Mouse (Mus musculus) hindbrain, embryonic 16.5 days (tissue): ENCODE measurements around the gene Ctsa. TPM values are rescaled to one million over a fixed set of nuclear protein-coding genes. Genes with fewer than 3 reads are reported as not detected.

Experiments
- ATAC-seq: fragments of 200-750 bp; cut with Nextera tagmentation; 2 replicates; pipeline ENCODE4 v1.8.0; 2017; ENCODE audit warnings: moderate TSS enrichment, moderate library complexity
- H3K27ac ChIP-seq: fragments of 300-500 bp; sonication (generic); 2 replicates; pipeline ENCODE4 v1.5.1; 2014; ENCODE audit warnings: low read depth, mild to moderate bottlenecking, control low read depth, low read length, moderate library complexity
- H3K27me3 ChIP-seq: fragments of 300-500 bp; sonication (generic); replicated peaks from 2 replicates; pipeline ENCODE4 v1.6.1; 2014; ENCODE audit warnings: low read length; ENCODE audit not compliant: control insufficient read depth, insufficient read depth
- H3K36me3 ChIP-seq: fragments of 300-500 bp; sonication (generic); 2 replicates; pipeline ENCODE4 v1.6.1; 2014; ENCODE audit warnings: mild to moderate bottlenecking, low read length, moderate library complexity, mixed read lengths; ENCODE audit not compliant: control insufficient read depth, insufficient read depth
- H3K4me1 ChIP-seq: fragments of 300-500 bp; sonication (generic); 2 replicates; pipeline ENCODE4 v1.6.1; 2014; ENCODE audit warnings: low read depth, low read length; ENCODE audit not compliant: control insufficient read depth, insufficient read depth
- H3K4me2 ChIP-seq: fragments of 300-500 bp; sonication (generic); 2 replicates; pipeline ENCODE4 v1.6.1; 2014; ENCODE audit warnings: mild to moderate bottlenecking, low read length, control low read depth, moderate library complexity
- H3K4me3 ChIP-seq: fragments of 300-500 bp; sonication (generic); 2 replicates; pipeline ENCODE4 v1.5.1; 2014; ENCODE audit warnings: mild to moderate bottlenecking, low read length, control low read depth, moderate library complexity
- H3K9ac ChIP-seq: fragments of 300-500 bp; sonication (generic); 2 replicates; pipeline ENCODE4 v1.6.1; 2014; ENCODE audit warnings: low read depth, mild to moderate bottlenecking, control low read depth, low read length, moderate library complexity
- H3K9me3 ChIP-seq: fragments of 300-500 bp; sonication (generic); 2 replicates; pipeline ENCODE4 v1.6.1; 2014; ENCODE audit warnings: mild to moderate bottlenecking, low read length, moderate library complexity; ENCODE audit not compliant: control insufficient read depth
- WGBS: fragments of 180-500 bp; shearing (Covaris S2); extraction: QIAGEN DNeasy Blood & Tissue Kit; methylation state at CpG from one replicate; pipeline ENCODE4 v1.1.7; 2014; 5-methylcytosine and 5-hydroxymethylcytosine counted together
- polyA plus RNA-seq: library from polyadenylated mRNA; unstranded; fragments of >200 nt; fragmentation: Nextera tagmentation; extraction: Ambion mirVana; gene quantifications from 2 replicates; pipeline ENCODE4 v1.2.1, GENCODE M21; 2015

Gene Ctsa
- polyA plus RNA-seq, 1 experiment from 2014 or later, result 108 TPM

DNA sequence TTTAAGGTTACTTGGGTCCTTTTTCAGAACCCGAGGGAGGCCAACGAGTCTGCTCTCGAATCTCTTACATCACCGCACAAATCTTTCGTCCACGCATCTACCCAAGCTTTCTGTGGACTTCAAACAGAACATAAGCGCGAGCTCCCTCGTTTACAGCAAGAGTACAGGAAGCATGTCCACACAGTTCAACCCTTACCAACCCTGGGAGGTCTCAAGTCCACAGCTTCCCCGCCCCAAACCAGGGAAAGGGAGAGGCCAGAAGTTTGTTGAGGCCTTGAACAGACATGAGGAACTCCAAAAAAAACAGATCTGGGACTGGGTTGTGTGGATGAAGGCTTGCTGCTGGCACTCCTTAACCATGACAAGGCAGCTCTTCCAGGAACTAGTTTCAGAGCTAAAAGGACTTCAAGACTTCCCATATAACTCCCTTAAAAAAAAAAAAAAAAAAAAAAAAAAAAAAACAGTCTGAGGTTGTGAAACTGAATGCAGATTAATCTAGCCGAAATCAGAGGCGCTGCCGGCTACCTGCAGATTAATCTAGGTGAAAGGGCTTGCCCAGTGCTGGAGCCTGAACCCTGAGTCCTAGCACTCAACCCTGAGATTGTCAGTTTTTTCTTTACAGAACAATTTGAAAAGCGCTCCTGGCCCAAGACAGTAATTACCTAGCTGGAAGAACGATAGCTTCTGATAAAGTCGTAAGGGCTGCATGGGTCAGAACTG is 29.3 kb upstream of the Ctsa start:
- peak overlapping the region; percentile 68 for H3K4me2 ChIP-seq
- ATAC-seq, result no peak
- H3K9me3 ChIP-seq, result no peaks in the 10 kb centered on the region

DNA sequence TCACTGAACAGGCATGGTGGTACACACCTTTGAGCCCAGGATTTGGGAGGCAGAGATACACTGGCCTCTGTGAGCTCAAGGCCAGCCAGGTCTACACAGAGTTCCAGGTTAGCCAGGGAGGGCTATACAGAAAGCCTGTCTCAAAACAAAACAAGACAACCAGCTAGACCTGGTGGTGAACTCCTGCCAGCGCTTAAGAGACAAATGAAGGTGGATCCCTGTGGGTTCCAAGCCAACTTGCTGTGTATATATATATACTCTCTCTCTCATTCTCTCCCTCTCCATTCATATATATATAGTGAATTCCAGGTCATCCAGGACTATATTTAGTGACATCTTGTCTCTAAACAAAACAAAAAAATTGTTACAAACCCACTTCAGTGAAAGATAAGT is 28.8 kb upstream of the Ctsa start:
- no peaks in the 10 kb centered on the region for H3K36me3 ChIP-seq
- peak overlapping the region; percentile 55 for H3K4me3 ChIP-seq
- peak overlapping the region; percentile 68 for H3K4me2 ChIP-seq
- no peaks in the 10 kb centered on the region for H3K27me3 ChIP-seq
- H3K27ac ChIP-seq, result no peak overlapping the region
- peak overlapping the region; percentile 85 for H3K9ac ChIP-seq
- 67% methylated on average over 1 of the region's 1 CpGs for WGBS
- peaks cover 21% of the 10 kb centered on the region for H3K4me1 ChIP-seq
- no peaks in the 10 kb centered on the region for H3K9me3 ChIP-seq
- no peak for ATAC-seq

More for the DNA sequence above, 29.3 kb upstream of the Ctsa start:
- H3K4me3 ChIP-seq, result no peak overlapping the region; the same call in 1 of the 2 replicates
- WGBS, result 92% methylated on average over 16 of the region's 16 CpGs
- no peaks in the 10 kb centered on the region for H3K27me3 ChIP-seq
- H3K27ac ChIP-seq, result no peak overlapping the region
- H3K36me3 ChIP-seq, result no peaks in the 10 kb centered on the region
- H3K4me1 ChIP-seq, result peaks cover 21% of the 10 kb centered on the region
- no peak overlapping the region; the same call in 1 of the 2 replicates for H3K9ac ChIP-seq

DNA sequence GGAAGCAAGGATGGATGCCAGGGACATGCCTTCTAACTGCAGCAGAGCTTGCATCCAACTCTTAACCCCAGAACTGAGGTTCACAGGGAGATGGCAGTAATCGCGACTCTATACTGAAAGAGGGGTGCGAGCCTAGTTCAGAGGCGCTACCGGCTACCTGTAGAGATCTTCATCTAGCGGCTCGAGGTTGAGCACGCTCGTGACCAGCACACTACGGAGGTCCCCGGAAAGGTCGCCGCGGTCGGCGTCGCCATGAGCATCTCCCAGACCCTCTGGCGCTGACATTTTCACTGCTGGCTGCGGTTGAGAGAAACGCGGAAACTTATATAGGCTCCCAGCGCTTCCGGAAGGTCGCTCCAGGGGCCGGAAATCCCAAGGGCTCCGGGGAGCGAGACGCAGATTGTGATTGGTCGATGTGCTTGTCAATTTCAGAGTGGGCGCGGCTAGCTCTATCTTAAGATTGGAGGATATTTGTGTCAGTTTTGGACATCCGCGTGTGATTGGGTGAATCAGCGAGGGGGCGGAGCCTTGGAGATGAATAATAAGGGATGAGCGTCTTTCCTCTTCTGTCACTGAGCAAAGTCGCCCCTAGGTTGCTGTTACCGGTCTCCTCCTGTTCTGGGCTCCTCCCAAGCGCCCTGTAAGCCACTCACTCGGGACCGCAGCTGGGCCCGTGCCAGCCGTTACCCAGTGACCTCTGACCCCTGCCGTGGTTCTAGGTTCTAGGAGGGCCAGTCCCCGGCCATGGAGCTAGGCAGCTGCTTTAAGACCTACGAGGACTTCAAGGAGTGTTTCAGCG is 27.9 kb upstream of the Ctsa start, which contains the start of the genes Acot8 and Zswim3:
Gene Acot8 (minus strand): TSS at position 350 of the 799 bp plus-strand sequence.
Gene Zswim3 (plus strand): TSS at position 566 of the 799 bp plus-strand sequence.
- H3K9ac ChIP-seq, result peak within 1 kb of the TSS; percentile 85
- peak within 1 kb of the TSS; percentile 55 for H3K4me3 ChIP-seq
- no peaks in the 10 kb centered on the region for H3K27me3 ChIP-seq
- ATAC-seq, result peak; percentile 97
- no peaks in the 10 kb centered on the region for H3K36me3 ChIP-seq
- H3K27ac ChIP-seq, result peak within 1 kb of the TSS; percentile 85
- peaks cover 21% of the 10 kb centered on the region for H3K4me1 ChIP-seq
- no peaks in the 10 kb centered on the region for H3K9me3 ChIP-seq
- 1% methylated on average over 47 of the region's 47 CpGs for WGBS
- H3K4me2 ChIP-seq, result peak within 1 kb of the TSS; percentile 72

DNA sequence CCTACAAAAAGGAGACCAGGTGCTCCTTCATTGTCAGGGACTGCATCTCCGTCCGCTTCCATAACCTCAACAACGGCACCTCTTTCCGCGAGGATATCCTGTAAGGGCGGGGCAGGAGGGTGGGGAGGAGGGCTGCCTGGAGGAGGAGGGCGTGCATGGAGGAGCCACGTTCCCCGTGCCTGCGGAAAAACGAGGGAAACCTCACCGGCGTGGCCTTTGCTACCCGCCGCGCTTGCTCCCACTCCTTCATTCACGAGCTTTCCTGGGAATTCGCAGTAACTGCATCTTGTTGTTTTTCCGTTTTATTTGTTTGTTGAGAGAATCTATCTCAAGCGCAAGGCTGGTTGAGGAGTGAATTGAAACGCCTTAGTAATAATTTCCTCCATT is 27.3 kb upstream of the Ctsa start:
- H3K27me3 ChIP-seq, result no peaks in the 10 kb centered on the region
- peak overlapping the region; percentile 73 for H3K27ac ChIP-seq
- H3K4me1 ChIP-seq, result peaks cover 21% of the 10 kb centered on the region
- peak; percentile 15 for ATAC-seq
- no peaks in the 10 kb centered on the region for H3K36me3 ChIP-seq
- H3K9ac ChIP-seq, result peak overlapping the region; percentile 75
- H3K4me3 ChIP-seq, result peak overlapping the region; percentile 55
- 2% methylated on average over 21 of the region's 21 CpGs for WGBS
- no peaks in the 10 kb centered on the region for H3K9me3 ChIP-seq
- peak overlapping the region; percentile 72 for H3K4me2 ChIP-seq

DNA sequence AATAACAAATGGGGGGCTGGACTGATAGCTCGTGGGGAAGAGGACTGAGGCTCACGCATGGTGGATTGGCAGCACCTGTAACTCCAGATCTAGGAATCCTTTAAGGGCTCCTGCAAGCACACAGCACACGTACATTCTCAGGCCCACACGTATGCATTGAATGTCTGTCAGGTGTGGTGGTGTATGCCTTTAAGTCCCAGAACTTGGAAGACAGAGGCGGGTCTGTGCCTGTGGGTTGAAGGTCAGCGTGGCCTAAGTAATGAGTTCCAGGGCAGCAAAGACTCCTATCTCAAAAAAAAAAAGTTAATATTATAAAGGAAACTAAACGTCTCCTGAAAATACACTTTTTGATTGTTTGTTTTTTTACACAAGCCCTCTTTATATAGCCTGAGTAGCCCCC is 26.1 kb upstream of the Ctsa start:
- ATAC-seq, result no peak
- Histone ChIP-seq H3K9me3 (no peaks in the 10 kb centered on the region), H3K27ac (no peak overlapping the region), H3K4me2 (peak overlapping the region; percentile 72), H3K27me3 (no peaks in the 10 kb centered on the region), H3K4me1 (peaks cover 21% of the 10 kb centered on the region), H3K4me3 (no peak overlapping the region), H3K36me3 (no peaks in the 10 kb centered on the region), H3K9ac (no peak overlapping the region)
- WGBS, result 83% methylated on average over 7 of the region's 7 CpGs

DNA sequence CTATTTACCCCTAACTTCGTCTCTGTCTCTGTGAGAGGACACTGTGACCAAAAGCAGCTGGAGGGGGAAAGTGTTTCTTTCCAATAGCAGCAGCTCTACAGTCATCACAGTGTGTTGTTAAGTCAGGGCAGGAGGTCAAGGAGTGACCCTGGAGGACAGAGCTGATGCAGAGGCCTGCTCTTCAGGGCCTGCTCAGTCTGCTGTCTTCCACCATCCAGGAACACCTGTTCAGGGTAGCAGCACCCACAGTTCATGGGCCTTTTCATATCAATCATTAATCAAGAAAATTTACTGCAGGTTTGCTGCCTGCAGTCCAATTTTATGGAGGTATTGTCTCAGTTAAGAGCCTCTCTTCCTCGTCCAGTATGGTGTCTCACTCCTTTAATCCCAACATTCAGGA is 19.1 kb upstream of the Ctsa start:
- H3K4me1 ChIP-seq, result no peaks in the 10 kb centered on the region
- H3K9me3 ChIP-seq, result no peaks in the 10 kb centered on the region
- no peaks in the 10 kb centered on the region for H3K36me3 ChIP-seq
- no peaks in the 10 kb centered on the region for H3K27me3 ChIP-seq
- no peak overlapping the region for H3K27ac ChIP-seq
- no peak for ATAC-seq
- H3K4me2 ChIP-seq, result no peak overlapping the region
- 72% methylated on average over 2 of the region's 2 CpGs for WGBS
- no peak overlapping the region for H3K4me3 ChIP-seq
- no peak overlapping the region for H3K9ac ChIP-seq

DNA sequence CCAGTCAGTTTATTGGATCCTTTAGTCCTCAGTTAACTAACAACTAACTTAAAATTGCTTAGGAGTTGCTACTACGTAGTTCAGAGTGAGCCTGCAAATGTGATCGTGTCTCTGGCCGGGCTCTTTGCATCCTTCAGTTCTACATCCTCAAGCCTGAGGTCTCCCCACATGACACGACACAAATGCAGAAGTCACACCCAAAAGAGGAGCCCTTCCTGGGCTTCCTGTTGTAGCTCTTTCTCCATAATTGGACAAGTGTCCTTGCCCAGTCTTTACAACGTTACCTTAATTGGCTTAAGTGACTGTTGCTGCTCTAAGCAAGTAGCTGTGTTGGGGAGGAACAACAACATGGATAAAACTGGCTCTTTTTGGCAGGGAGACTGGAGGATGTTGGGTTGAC is 17.3 kb upstream of the Ctsa start:
- 91% methylated on average over 5 of the region's 5 CpGs for WGBS
- Histone ChIP-seq H3K36me3 (no peaks in the 10 kb centered on the region), H3K4me3 (no peak overlapping the region), H3K9ac (no peak overlapping the region), H3K27ac (no peak overlapping the region), H3K4me2 (no peak overlapping the region), H3K27me3 (no peaks in the 10 kb centered on the region), H3K9me3 (no peaks in the 10 kb centered on the region), H3K4me1 (no peaks in the 10 kb centered on the region)
- no peak for ATAC-seq

DNA sequence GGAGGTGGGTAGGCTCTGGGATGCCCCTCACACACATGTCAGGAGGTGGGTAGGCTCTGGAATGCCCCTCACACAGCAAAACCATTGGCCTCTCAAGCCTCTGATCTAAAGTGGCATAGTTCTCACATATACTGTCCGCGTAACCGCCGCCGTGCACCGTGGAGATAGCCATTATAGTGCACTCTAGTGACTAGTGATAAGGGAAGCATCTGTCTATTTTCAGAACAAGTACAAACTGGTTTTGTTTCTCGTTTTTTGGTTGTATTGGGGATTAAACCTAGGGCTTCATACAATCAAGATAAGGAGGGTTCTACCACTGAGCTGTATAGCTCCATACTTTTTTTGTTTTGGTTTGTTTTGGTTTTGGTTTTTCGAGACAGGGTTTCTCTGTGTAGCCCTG is 16.9 kb upstream of the Ctsa start:
- no peaks in the 10 kb centered on the region for H3K9me3 ChIP-seq
- no peak for ATAC-seq
- H3K4me1 ChIP-seq, result no peaks in the 10 kb centered on the region
- no peaks in the 10 kb centered on the region; the same call in 1 of the 2 replicates for H3K36me3 ChIP-seq
- WGBS, result 92% methylated on average over 8 of the region's 8 CpGs
- H3K4me3 ChIP-seq, result no peak overlapping the region
- H3K9ac ChIP-seq, result no peak overlapping the region
- no peaks in the 10 kb centered on the region for H3K27me3 ChIP-seq
- no peak overlapping the region for H3K4me2 ChIP-seq
- no peak overlapping the region for H3K27ac ChIP-seq

DNA sequence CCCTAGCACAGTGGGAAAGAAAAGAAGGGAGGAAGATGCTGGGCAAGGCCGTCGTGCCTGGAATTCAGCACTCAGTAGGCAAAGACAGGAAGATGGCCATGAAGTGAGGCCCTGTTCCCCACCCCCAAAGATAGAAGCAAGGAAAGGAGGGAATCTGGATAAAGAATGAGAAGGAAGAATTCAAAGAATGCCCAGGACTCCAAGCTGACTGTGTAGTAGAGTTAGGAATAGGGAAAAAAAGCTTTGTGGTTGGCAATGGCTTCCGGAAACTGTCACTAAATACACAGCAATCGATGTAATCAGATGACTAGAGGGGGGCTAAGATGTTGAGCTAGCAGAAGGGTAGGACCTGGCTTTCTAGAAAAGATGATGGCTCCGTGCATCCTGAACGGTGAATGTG is 15.5 kb upstream of the Ctsa start:
- H3K4me2 ChIP-seq, result no peak overlapping the region
- H3K27me3 ChIP-seq, result no peaks in the 10 kb centered on the region
- H3K27ac ChIP-seq, result no peak overlapping the region
- 89% methylated on average over 6 of the region's 6 CpGs for WGBS
- H3K9me3 ChIP-seq, result no peaks in the 10 kb centered on the region
- no peak overlapping the region for H3K9ac ChIP-seq
- peaks cover 1% of the 10 kb centered on the region for H3K4me1 ChIP-seq
- H3K36me3 ChIP-seq, result peaks cover 3% of the 10 kb centered on the region; the same call in 1 of the 2 replicates
- no peak overlapping the region for H3K4me3 ChIP-seq
- ATAC-seq, result no peak
